Mouse (Mus musculus): ENCODE measurements around the gene Cox15. TPM values are rescaled to one million over a fixed set of nuclear protein-coding genes. Genes with fewer than 3 reads are reported as not detected.

Gene Cox15
- total RNA-seq, 2 experiments from 2014 or later, result 35.7 to 36.0 TPM

GRCm38 (mm10) chr19:43708206-43708605 lies 44.6 kb downstream of the Cox15 start:
- DNase-seq, result no peak

- no peak for DNase-seq
These were observed 47.9 kb downstream of the Cox15 start for GRCm38 (mm10) chr19:43704787-43705497.

GRCm38 (mm10) chr19:43704211-43704610 lies 48.6 kb downstream of the Cox15 start:
- DNase-seq, result no peak

GRCm38 (mm10) chr19:43699763-43700155 lies 53.0 kb downstream of the Cox15 start:
- DNase-seq, result no peak

GRCm38 (mm10) chr19:43699021-43699762 lies 53.6 kb downstream of the Cox15 start:
- no peak for DNase-seq

- DNase-seq, result no peak
These were observed 55.0 kb downstream of the Cox15 start for GRCm38 (mm10) chr19:43697666-43698370.

- no peak for DNase-seq
These were observed 57.3 kb downstream of the Cox15 start for GRCm38 (mm10) chr19:43695514-43695964.

- DNase-seq, result no peak
These were observed 60.0 kb downstream of the Cox15 start for GRCm38 (mm10) chr19:43692815-43693214.

- DNase-seq, result peak; percentile 97
These were observed 63.2 kb downstream of the Cox15 start, which contains the start of gene Entpd7 for GRCm38 (mm10) chr19:43689419-43690246. TSS of gene Entpd7 (plus strand) at chr19:43689672.

Other genes with a start within 250 kb of the Cox15 start
- 100 to 1,000 TPM; 341 to 353 TPM for gene Got1, start 228.4 kb downstream of the Cox15 start, total RNA-seq (2021)
- not detected for gene Nkx2-3, start 140.7 kb downstream of the Cox15 start, total RNA-seq (2021)
- gene Slc25a28, start 78.1 kb downstream of the Cox15 start, total RNA-seq (2021), result 10 to 100 TPM; 23.3 to 24.0 TPM
- 1 to 10 TPM; 6.5 to 6.9 TPM for gene Entpd7, start 63.3 kb downstream of the Cox15 start, total RNA-seq (2021)
- 1 to 10 TPM; 8.2 to 8.3 TPM for gene Cutc, start within 50 bp of the Cox15 start, total RNA-seq (2021)
- gene Abcc2, start 29.2 kb upstream of the Cox15 start, total RNA-seq (2021), result not detected
- 10 to 100 TPM; 12.5 to 13.6 TPM for gene Dnmbp, start 187.2 kb upstream of the Cox15 start, total RNA-seq (2021)
- not detected for gene Cpn1, start 233.6 kb upstream of the Cox15 start, total RNA-seq (2021)